Mouse (Mus musculus): Measurements from ENCODE around the gene Kif3c. TPM values are rescaled to one million over a fixed set of nuclear protein-coding genes. Genes with fewer than 3 reads are reported as not detected.

The Kif3c gene
- total and polyA plus RNA-seq, 3 experiments = 2.5 to 5.6 TPM; not detected in 1

DNA sequence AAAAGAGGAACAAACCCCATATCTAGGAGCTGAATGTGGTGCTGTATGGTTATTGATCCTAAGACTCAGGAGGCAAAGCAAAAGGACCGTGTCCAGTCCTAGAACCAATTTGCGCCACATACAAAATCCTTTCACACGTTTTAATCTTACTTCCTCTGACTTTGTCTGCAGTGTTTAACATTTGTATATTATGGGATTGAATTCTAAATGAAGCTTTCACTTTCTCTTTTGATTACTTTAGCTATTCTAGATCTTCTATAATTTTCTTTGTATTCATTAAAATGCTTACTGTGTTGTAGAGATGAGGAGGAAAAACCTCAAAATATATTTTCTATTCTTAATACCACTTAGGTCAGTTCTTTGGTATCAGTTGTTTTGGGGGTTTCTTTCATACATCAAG, 88.6 kb downstream of the Kif3c start:
- TF ChIP-seq SMC3 (IDR thresholded peaks at IDR 0.05; ENCODE audit: low read depth, low read length) (no peak), JUND (IDR thresholded peaks at IDR 0.05; ENCODE audit: low read depth, low read length) (no peak), MXI1 (IDR thresholded peaks at IDR 0.05; ENCODE audit: low read depth, low read length) (no peak), GABPA (IDR thresholded peaks at IDR 0.05; ENCODE audit: low read depth, low read length) (no peak), NRF1 (IDR thresholded peaks at IDR 0.05; ENCODE audit: insufficient read depth, low read depth, low read length, poor library complexity, severe bottlenecking) (no peak), EP300 (IDR thresholded peaks at IDR 0.05; ENCODE audit: low read depth in 1 of 2, low read length in 2 of 2) (no peak), TBP (IDR thresholded peaks at IDR 0.05; ENCODE audit: low read depth, low read length) (no peak), UBTF (IDR thresholded peaks at IDR 0.05; ENCODE audit: borderline replicate concordance, insufficient read depth, low read depth, low read length) (no peak)
- H3K79me2 ChIP-seq (ENCODE audit: control insufficient read depth, insufficient read depth, low read length, poor library complexity) = peaks cover 1% of the 10 kb centered on the region; the same call in 1 of the 2 replicates
- DNase-seq (ENCODE audit: low read depth, low spot score) = no peak
- no peak overlapping the region for H3K9ac ChIP-seq (ENCODE audit: control insufficient read depth, low read depth, low read length, poor library complexity, severe bottlenecking)
- no peaks in the 10 kb centered on the region for H3K27me3 ChIP-seq (ENCODE audit: control insufficient read depth in 1 of 2, insufficient read depth in 2 of 2, low read length in 2 of 2)
- no peaks in the 10 kb centered on the region for H3K9me3 ChIP-seq (replicated peaks; ENCODE audit: insufficient read depth, low read length)
- no peak overlapping the region for H3K4me3 ChIP-seq (ENCODE audit: control insufficient read depth in 1 of 2, insufficient read depth in 1 of 2, low read depth in 2 of 2, low read length in 2 of 2)
- H3K27ac ChIP-seq (ENCODE audit: control insufficient read depth, low read depth, low read length) = no peak overlapping the region
- peaks cover 0 to 53% of the 10 kb centered on the region in 2 experiments for H3K36me3 ChIP-seq (ENCODE audit: control insufficient read depth in 1 of 2, insufficient read depth in 2 of 2, low read length in 2 of 2)
- no peaks in the 10 kb centered on the region for H3K4me1 ChIP-seq (ENCODE audit: control insufficient read depth in 1 of 2, insufficient read depth in 2 of 2, low read length in 2 of 2)

Other genes starting within 250 kb of the Kif3c start
- 62.5 and 67.7 TPM in 2 replicates for gene Rab10, start 55.2 kb upstream of the Kif3c start, total RNA-seq (2012; rRNA removed)
- gene Rab10, start 55.2 kb upstream of the Kif3c start, polyA plus RNA-seq (2012; ENCODE audit: insufficient read depth in 1 of 2, insufficient read length in 2 of 2, low read depth in 1 of 2, low replicate concordance in 2 of 2, missing spikeins in 1 of 2) = 10 to 100 TPM; 41.3 to 71.8 TPM
- 18.8 and 19.2 TPM in 2 replicates for gene Asxl2, start 61.7 kb downstream of the Kif3c start, total RNA-seq (2012; rRNA removed)
- gene Asxl2, start 61.7 kb downstream of the Kif3c start, polyA plus RNA-seq (2012; ENCODE audit: insufficient read depth in 1 of 2, insufficient read length in 2 of 2, low read depth in 1 of 2, low replicate concordance in 2 of 2, missing spikeins in 1 of 2) = 10 to 100 TPM; 26.2 to 62.0 TPM
- 18.6 and 20.6 TPM in 2 replicates for gene Dtnb, start 207.2 kb downstream of the Kif3c start, total RNA-seq (2012; rRNA removed)
- gene Dtnb, start 207.2 kb downstream of the Kif3c start, polyA plus RNA-seq (2012; ENCODE audit: insufficient read depth in 1 of 2, insufficient read length in 2 of 2, low read depth in 1 of 2, low replicate concordance in 2 of 2, missing spikeins in 1 of 2) = 10 to 100 TPM in 1 of 2 experiments, not detected in 1; 24.9 TPM